Mouse (Mus musculus) embryonic facial prominence, embryonic 10.5 days (tissue): Measurements from ENCODE around the gene Lmbr1l. TPM values are rescaled to one million over a fixed set of nuclear protein-coding genes. Genes with fewer than 3 reads are reported as not detected.

ENCODE experiments used
- DNase-seq: peaks from one replicate; pipeline ENCODE4 v3.0.0-alpha.2; 2017; ENCODE audit warnings: low spot score
- H3K27ac ChIP-seq: fragments of 300-500 bp; sonication (generic); replicated peaks from 2 replicates; pipeline ENCODE4 v1.5.1; 2016; ENCODE audit warnings: mild to moderate bottlenecking
- H3K27me3 ChIP-seq: fragments of 300-500 bp; sonication (generic); replicated peaks from 2 replicates; pipeline ENCODE4 v1.6.1; 2016; ENCODE audit warnings: low read depth, mild to moderate bottlenecking; ENCODE audit not compliant: poor library complexity, severe bottlenecking
- H3K36me3 ChIP-seq: fragments of 300-500 bp; sonication (generic); replicated peaks from 2 replicates; pipeline ENCODE4 v1.6.1; 2016; ENCODE audit warnings: mild to moderate bottlenecking, moderate library complexity
- H3K4me1 ChIP-seq: fragments of 300-500 bp; sonication (generic); 2 replicates; pipeline ENCODE4 v1.6.1; 2016
- H3K4me3 ChIP-seq: fragments of 300-500 bp; sonication (generic); 2 replicates; pipeline ENCODE4 v1.5.1; 2016; ENCODE audit warnings: mild to moderate bottlenecking, moderate library complexity
- H3K9me3 ChIP-seq: fragments of 300-500 bp; sonication (generic); 2 replicates; pipeline ENCODE4 v1.6.1; 2016; ENCODE audit warnings: mild to moderate bottlenecking
- WGBS: fragments of 180-500 bp; shearing (Covaris S2); methylation state at CpG from one replicate; pipeline ENCODE4 v1.1.7; 2016; 5-methylcytosine and 5-hydroxymethylcytosine counted together
- polyA plus RNA-seq: library from polyadenylated mRNA; unstranded; fragments of >200 nt; fragmentation: Nextera tagmentation; extraction: Ambion mirVana; gene quantifications from 2 replicates; pipeline ENCODE4 v1.2.1, GENCODE M21; 2016

The Lmbr1l gene
- polyA plus RNA-seq, 1 experiment from 2014 or later: 26.9 TPM

DNA sequence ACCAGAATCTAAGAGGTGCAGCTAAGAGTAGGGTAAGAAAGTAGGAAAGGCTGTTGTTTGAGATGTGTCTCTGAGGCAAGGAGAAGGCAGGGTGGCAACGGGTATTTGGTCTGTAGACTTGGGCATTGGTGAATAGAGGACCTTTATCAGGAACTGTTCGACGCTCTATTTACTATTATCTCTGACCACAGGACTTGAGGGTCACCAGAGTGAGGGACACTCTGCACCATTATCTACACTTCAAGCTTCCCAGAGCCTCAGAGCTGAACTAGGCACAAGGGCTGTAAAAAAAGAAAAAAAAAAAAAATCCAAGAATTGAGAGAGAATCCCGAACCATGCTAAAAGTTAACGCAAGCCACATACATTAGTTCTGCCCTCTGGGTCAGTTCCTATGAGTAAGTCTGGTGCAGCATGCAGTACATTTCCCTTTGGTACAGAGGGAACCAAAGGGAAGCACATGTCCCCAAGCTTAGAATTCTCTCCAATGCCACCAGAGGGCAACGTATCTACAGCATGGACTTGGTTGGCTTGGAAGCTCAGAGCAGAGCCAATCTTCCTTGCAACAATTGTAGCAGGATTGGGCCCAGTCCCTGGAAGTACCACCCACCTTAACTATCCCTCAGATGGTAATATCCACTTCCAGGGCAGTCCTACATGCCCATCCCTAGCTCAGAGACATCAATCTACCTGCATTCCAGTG, 26.0 kb downstream of the Lmbr1l start:
- WGBS: 41% methylated on average over 6 of the region's 6 CpGs
- Histone ChIP-seq H3K27ac (no peak overlapping the region), H3K4me3 (0 out of 2 replicates have a peak overlapping the region, but pooled peaks have one; percentile 5), H3K36me3 (no peaks in the 10 kb centered on the region), H3K9me3 (no peaks in the 10 kb centered on the region), H3K27me3 (peaks cover 72% of the 10 kb centered on the region), H3K4me1 (peaks cover 45% of the 10 kb centered on the region)
- DNase-seq: peak; percentile 55

DNA sequence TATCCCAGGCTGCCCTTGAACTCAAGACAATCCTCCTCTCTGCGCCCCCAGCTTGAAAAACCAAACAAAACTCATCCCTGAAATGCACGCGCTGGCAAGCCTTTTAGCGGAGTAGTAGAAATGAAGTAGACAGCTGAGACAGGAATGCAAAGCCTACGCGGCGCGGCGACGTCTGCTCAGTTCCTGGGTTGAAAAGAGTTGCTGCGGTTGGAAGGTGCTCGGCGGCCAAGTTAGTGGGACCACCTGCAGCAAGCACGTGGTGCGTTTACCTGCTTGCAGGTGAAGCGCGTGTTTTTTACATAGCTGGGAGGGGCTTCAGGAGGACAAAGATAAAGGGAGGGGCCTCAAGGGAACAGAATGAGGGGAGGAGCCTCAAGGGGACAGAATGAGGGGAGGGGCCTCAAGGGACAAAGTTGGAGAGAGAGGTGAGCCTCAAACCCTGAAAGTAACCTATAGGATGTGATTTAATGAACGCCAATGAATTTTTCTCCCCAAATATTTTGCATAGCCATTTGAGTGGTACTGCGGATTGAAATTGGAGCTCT, 26.8 kb downstream of the Lmbr1l start:
- H3K27me3 ChIP-seq: peaks cover 64% of the 10 kb centered on the region
- peaks cover 38% of the 10 kb centered on the region for H3K4me1 ChIP-seq
- WGBS: 7% methylated on average over 19 of the region's 19 CpGs
- no peaks in the 10 kb centered on the region for H3K9me3 ChIP-seq
- peak overlapping the region; percentile 40 for H3K4me3 ChIP-seq
- H3K36me3 ChIP-seq: no peaks in the 10 kb centered on the region
- H3K27ac ChIP-seq: no peak overlapping the region
- peak; percentile 36 for DNase-seq

DNA sequence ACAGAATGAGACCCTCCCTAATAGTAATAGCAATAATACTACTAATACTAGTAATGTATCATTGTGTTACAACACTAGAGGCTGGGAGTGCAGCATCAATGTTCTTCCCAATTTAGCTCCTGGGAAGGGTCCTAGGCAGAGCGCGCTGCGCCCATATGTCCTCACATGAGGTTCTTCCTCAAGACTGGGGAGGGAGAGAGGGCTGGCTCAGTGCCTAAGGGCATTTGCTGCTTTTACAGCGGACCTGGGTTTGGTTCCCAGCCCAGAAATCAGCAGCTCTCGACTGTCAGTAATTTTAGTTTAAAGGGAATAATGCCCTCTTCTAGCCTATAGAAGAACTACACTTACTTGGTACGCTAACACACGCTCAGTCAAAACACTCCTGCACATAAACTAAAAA, 30.5 kb downstream of the Lmbr1l start:
- no peak for DNase-seq
- H3K27me3 ChIP-seq: peaks cover 27% of the 10 kb centered on the region
- peaks cover 7% of the 10 kb centered on the region; the same call in 1 of the 2 replicates for H3K4me1 ChIP-seq
- H3K36me3 ChIP-seq: no peaks in the 10 kb centered on the region
- WGBS: 84% methylated on average over 7 of the region's 7 CpGs
- no peak overlapping the region for H3K4me3 ChIP-seq
- no peak overlapping the region for H3K27ac ChIP-seq
- H3K9me3 ChIP-seq: no peaks in the 10 kb centered on the region

DNA sequence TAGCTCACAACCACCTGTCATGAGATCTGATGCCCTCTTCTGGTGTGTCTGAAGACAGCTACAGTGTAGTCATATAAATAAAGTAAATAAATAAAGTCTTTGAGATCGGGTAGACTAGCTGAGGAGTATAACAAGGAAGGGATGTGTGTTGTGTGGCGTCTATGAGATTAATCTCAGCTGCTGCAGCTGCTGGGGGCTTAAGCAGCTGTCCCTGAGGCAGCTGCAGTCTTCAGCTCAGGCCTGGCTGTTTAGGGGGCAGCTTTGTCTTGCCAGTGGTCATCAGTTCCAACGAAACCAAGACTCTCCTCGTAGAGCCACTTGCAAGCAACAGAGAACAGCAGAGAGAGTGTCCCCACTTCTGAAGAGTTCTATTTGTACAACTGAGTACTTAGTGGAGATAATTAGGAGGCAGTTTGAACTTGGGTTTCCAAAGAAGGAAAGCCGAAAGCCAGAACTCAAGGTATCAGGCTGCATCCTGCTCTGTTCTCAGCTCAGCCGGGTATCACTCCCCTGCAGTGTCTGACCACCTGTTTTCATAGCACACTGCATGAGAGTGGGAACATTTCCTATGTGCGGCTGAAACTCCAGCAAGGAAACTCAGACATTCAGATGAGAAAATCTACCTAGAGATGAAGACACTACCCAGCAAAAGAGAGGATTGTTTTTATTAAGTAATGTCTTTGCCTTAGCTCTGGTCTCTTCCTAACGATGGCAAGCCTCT, 31.2 kb downstream of the Lmbr1l start:
- no peak for DNase-seq
- WGBS: 69% methylated on average over 8 of the region's 8 CpGs

DNA sequence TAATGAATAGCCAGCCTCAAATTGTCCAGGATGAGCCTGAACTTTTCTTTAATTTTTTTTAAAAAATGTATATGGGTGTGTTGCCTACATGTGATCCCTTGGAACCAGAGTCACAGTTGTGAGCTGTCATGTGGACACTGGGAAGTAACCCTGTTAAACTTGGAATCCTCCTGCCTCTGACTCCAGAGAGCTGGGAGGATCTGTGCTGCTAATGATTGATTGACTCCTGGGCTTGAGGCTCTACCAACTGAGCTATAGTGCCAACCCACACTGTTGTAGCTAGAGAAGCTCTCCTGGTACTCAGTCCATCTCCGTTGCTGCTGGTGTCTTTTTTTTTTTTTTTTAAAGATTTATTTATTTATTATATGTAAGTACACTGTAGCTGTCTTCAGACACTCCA, 33.9 kb downstream of the Lmbr1l start:
- Histone ChIP-seq H3K27me3 (peaks cover 5% of the 10 kb centered on the region; the same call in 1 of the 2 replicates), H3K4me1 (peaks cover 29% of the 10 kb centered on the region), H3K4me3 (no peak overlapping the region), H3K27ac (no peak overlapping the region), H3K36me3 (peaks cover 5% of the 10 kb centered on the region), H3K9me3 (no peaks in the 10 kb centered on the region)
- WGBS: 86% methylated on average over 1 of the region's 1 CpGs
- DNase-seq: no peak

More for the DNA sequence above, 31.2 kb downstream of the Lmbr1l start:
- Histone ChIP-seq H3K4me1 (peaks cover 12% of the 10 kb centered on the region), H3K27me3 (peaks cover 20% of the 10 kb centered on the region), H3K27ac (no peak overlapping the region), H3K36me3 (no peaks in the 10 kb centered on the region), H3K4me3 (no peak overlapping the region), H3K9me3 (no peaks in the 10 kb centered on the region)

DNA sequence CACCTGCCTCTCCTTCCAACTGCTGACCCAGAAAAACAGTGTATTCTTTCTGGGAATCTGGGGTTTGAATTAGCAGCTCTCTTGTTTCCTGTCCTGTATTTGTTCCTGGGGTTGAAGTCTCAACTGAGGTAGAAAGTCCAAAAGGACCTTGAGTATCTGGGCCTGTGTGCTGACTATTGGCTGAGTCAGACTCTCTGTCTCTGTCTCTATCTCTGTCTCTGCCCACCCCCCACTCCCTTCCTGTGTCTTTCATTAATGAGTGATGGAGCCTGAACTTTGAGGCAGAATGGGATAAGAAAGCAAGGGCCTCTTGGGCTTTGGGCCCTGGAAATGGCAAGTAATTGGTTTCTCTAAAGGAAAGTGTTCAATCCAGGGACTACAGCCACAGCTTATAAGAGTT, 34.4 kb downstream of the Lmbr1l start:
- Histone ChIP-seq H3K36me3 (peaks cover 9% of the 10 kb centered on the region), H3K9me3 (no peaks in the 10 kb centered on the region), H3K27ac (no peak overlapping the region), H3K4me1 (peaks cover 29% of the 10 kb centered on the region), H3K4me3 (no peak overlapping the region), H3K27me3 (peaks cover 5% of the 10 kb centered on the region; the same call in 1 of the 2 replicates)
- DNase-seq: no peak

DNA sequence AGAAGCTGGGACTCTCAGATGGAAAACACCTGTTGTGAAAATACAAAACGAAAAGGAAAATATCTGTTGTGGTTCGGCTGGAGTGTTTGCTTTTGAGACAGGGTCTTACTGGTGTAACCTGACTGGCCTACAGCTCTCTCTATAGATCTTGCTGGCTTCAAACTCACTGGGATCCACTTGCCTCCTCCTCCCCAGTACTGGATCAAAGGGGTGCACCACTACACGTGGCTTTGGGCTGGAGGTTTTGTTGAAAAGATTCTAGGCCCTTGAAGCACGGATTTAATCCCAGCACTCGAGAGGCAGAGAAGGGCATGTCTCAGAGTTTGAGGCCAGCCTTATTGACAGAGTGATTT, 36.4 kb downstream of the Lmbr1l start:
- Histone ChIP-seq H3K27ac (peak overlapping the region; percentile 91), H3K27me3 (no peaks in the 10 kb centered on the region), H3K4me3 (peak overlapping the region; percentile 84), H3K36me3 (peaks cover 20% of the 10 kb centered on the region), H3K9me3 (no peaks in the 10 kb centered on the region), H3K4me1 (peaks cover 29% of the 10 kb centered on the region)
- no peak for DNase-seq
- 8% methylated on average over 5 of the region's 5 CpGs for WGBS

DNA sequence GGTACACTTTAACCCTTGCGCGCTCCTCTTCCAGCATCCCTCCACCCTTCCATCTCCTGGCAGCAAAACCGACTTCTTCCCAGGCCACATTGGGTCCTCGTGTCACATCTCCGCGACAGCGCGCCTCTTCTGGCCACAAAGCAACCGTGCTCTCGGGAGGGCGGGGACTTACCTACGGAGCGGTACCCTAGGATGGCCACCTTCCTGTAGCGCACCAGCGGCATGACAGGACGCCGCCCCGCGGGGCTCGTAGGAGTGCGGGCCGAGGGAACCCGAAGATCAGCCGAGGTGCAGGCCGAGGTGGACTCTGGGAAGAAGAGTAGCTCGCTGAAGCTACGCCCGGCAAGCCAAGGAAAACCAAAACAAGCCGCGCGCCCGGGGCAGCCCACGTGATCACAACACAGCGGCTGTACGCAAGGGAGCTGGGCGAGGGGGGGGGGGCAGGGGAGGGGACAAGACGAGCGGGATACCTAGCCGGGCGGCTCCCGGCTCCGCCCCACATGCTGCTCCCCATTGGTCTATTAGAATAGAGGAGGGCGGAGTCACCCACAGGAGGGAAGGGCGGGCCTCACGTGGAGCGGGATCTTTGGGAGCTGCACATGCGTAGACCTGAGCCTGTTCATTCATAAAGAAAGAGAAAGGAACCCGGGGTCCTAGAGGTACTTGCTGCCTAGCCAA, 36.9 kb downstream of the Lmbr1l start:
- peaks cover 25% of the 10 kb centered on the region for H3K36me3 ChIP-seq
- DNase-seq: peak; percentile 99
- no peaks in the 10 kb centered on the region for H3K9me3 ChIP-seq
- H3K27ac ChIP-seq: peak overlapping the region; percentile 91
- H3K4me1 ChIP-seq: peaks cover 29% of the 10 kb centered on the region
- WGBS: under 1% methylated on average over 48 of the region's 48 CpGs
- no peaks in the 10 kb centered on the region for H3K27me3 ChIP-seq
- H3K4me3 ChIP-seq: peak overlapping the region; percentile 84

DNA sequence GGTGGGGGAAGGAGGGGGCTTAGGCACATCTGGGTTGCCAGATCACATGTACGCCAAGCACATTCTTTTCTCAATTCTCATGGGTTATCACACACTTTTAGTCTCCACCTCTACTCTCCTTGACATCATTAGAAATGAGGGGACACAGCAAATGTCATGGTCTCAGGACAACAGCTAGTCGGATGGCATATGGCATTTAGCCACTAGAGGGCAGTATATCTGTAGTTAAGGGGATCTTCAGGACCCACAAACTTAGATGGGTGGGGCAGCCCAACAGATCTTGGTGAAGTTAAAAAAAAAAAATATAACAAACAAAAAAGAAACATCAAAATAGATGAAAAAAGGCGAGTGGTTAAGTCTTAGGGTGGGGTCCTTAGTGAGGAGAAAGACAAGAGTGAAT, 40.7 kb downstream of the Lmbr1l start:
- peak; percentile 56 for DNase-seq
- H3K36me3 ChIP-seq: peaks cover 25% of the 10 kb centered on the region
- no peaks in the 10 kb centered on the region for H3K27me3 ChIP-seq
- peaks cover 39% of the 10 kb centered on the region for H3K4me1 ChIP-seq
- H3K4me3 ChIP-seq: no peak overlapping the region
- no peak overlapping the region for H3K27ac ChIP-seq
- no peaks in the 10 kb centered on the region for H3K9me3 ChIP-seq
- WGBS: 19% methylated on average over 3 of the region's 3 CpGs

DNA sequence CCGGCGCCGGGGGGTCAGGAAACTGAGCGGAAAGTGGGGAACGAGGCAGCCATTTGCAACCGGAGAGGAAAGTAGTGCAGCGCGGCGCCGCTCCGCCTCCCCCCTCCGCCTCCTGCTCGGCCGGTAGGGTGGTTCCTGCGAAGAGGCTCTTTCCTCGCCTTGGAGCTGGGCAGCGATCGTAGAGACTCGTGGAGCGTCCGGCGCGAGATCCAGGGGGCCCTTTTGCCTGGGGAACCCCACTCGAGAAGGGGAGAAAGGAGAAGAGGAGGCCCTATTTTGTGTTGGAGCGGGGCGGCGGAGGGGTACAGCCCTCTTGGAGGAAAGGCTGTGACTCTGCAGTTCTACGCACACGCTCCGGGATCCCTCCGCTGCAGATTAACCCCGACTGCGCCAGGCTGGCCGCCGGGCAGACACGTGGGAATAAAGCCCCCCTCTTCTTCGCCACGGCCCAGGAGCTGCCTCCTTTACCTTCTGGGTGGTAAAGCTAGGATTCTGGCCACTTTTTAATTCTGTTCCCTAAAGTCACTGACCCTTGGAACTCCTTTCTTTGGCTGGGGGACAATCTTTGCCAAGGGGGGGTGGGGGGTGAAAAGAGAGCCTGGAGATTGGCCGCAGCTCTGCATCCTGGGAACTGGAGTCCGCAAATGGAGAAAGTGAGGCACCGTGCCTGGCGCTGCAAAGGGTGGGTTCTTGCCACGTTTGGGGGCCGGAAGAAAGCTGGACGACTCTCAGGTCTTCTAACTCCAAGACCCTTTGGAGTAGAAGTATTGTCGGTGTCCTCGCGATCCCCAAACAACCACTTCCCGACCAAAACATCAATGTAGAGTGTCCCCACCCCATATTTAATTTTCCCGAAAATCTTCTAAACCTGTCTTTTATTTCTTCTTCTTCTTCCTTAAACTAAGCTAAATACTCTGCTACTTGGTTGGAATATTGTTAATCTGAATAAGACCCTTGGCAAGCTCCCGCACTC, 45.8 kb downstream of the Lmbr1l start:
- Histone ChIP-seq H3K4me1 (peaks cover 42% of the 10 kb centered on the region), H3K27me3 (no peaks in the 10 kb centered on the region), H3K4me3 (peak overlapping the region; percentile 84), H3K27ac (peak overlapping the region; percentile 100), H3K36me3 (peaks cover 17% of the 10 kb centered on the region; the same call in 1 of the 2 replicates), H3K9me3 (no peaks in the 10 kb centered on the region)
- DNase-seq: peak; percentile 95
- 1% methylated on average over 51 of the region's 51 CpGs for WGBS

DNA sequence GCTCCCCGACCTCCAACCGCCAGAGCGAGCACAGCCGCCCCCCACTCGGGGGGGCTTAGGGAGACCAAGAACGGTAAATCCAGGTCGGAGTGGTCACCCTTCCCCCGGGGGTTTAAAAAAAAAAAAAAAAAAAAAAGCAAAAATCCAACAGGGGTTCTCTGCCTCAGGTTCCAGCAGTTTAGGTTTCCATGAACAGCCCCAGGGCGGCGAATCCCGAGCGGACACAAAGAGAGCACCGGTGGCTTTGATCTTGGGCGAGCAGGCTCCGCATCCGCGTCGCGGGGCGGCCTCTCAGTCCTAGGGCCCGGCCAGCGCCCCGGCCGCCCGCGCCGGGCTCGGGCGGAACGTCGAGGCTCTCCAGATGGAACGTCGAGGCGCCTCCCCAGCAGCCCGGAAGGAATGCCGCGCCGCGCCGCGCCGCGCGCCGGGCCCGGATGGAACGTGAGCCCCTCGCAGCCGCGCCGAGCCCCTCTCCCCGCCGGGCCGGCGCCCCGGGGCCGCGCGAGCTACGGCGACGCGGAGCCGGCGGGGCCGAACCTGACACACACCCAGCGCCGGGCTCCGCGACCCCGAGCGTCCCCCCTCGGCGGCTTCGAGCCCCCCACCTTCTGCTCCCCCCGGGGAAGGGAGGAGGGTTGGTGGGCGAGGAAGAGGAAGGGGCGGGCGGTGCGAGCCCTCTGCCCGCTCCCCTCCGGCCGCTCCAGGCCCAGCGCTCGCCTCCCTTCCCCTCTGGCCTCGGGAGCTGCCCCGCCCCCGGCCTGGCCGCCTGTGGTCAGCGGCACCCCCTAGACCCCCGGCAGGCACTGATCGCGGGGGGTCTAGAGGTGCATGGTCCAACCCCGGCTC, 46.7 kb downstream of the Lmbr1l start, which contains the start of gene Kmt2d:
Gene Kmt2d (minus strand): TSS at position 135 of the 846 bp plus-strand sequence.
- no peaks in the 10 kb centered on the region for H3K27me3 ChIP-seq
- peaks cover 22% of the 10 kb centered on the region for H3K36me3 ChIP-seq
- H3K27ac ChIP-seq: peak within 1 kb of the TSS; percentile 100
- H3K9me3 ChIP-seq: no peaks in the 10 kb centered on the region
- DNase-seq: no peak
- peak within 1 kb of the TSS; percentile 84 for H3K4me3 ChIP-seq
- under 1% methylated on average over 94 of the region's 94 CpGs for WGBS
- H3K4me1 ChIP-seq: peaks cover 43% of the 10 kb centered on the region
